Mouse (Mus musculus) liver, embryonic 12.5 days (tissue): ENCODE measurements around the gene Gpnmb. TPM values are rescaled to one million over a fixed set of nuclear protein-coding genes. Genes with fewer than 3 reads are reported as not detected.

ENCODE experiments used
- ATAC-seq: fragments of 200-750 bp; cut with Nextera tagmentation; 2 replicates; pipeline ENCODE4 v1.8.0; 2017; ENCODE audit warnings: moderate number of reproducible peaks, mild to moderate bottlenecking, moderate library complexity
- H3K27ac ChIP-seq: fragments of 300-500 bp; sonication (generic); 2 replicates; pipeline ENCODE4 v1.5.1; 2016; ENCODE audit warnings: mild to moderate bottlenecking
- H3K27me3 ChIP-seq: fragments of 300-500 bp; sonication (generic); replicated peaks from 2 replicates; pipeline ENCODE4 v1.6.1; 2016; ENCODE audit warnings: mild to moderate bottlenecking, moderate library complexity
- H3K36me3 ChIP-seq: fragments of 300-500 bp; sonication (generic); 2 replicates; pipeline ENCODE4 v1.6.1; 2016; ENCODE audit warnings: mild to moderate bottlenecking, moderate library complexity
- H3K4me1 ChIP-seq: fragments of 300-500 bp; sonication (generic); 2 replicates; pipeline ENCODE4 v1.6.1; 2016
- H3K4me2 ChIP-seq: fragments of 300-500 bp; sonication (generic); 2 replicates; pipeline ENCODE4 v1.6.1; 2016; ENCODE audit warnings: mild to moderate bottlenecking, moderate library complexity
- H3K4me3 ChIP-seq: fragments of 300-500 bp; sonication (generic); 2 replicates; pipeline ENCODE4 v1.5.1; 2016; ENCODE audit warnings: mild to moderate bottlenecking, moderate library complexity
- H3K9ac ChIP-seq: fragments of 300-500 bp; sonication (generic); 2 replicates; pipeline ENCODE4 v1.6.1; 2016; ENCODE audit warnings: mild to moderate bottlenecking, moderate library complexity
- H3K9me3 ChIP-seq: fragments of 300-500 bp; sonication (generic); replicated peaks from 2 replicates; pipeline ENCODE4 v1.6.1; 2016; ENCODE audit warnings: mild to moderate bottlenecking, moderate library complexity
- WGBS: fragments of 180-500 bp; shearing (Covaris S2); methylation state at CpG from one replicate; pipeline ENCODE4 v1.1.7; 2016; ENCODE audit not compliant: insufficient replicate concordance; 5-methylcytosine and 5-hydroxymethylcytosine counted together
- polyA plus RNA-seq: library from polyadenylated mRNA; unstranded; fragments of >200 nt; fragmentation: Nextera tagmentation; extraction: Ambion mirVana; gene quantifications from 2 replicates; pipeline ENCODE4 v1.2.1, GENCODE M21; 2016

Gene Gpnmb
- polyA plus RNA-seq, 1 experiment from 2014 or later: 0.36 TPM

GRCm38 (mm10) chr6:49013458-49013857 is 22.9 kb upstream of the Gpnmb start:
- no peak overlapping the region for H3K4me3 ChIP-seq
- H3K4me2 ChIP-seq: no peak overlapping the region
- 40% methylated on average over 3 of the region's 3 CpGs for WGBS
- H3K27me3 ChIP-seq: no peaks in the 10 kb centered on the region
- H3K27ac ChIP-seq: no peak overlapping the region
- peaks cover 5% of the 10 kb centered on the region; the same call in 1 of the 2 replicates for H3K4me1 ChIP-seq
- no peak for ATAC-seq
- no peak overlapping the region for H3K9ac ChIP-seq
- no peaks in the 10 kb centered on the region for H3K36me3 ChIP-seq
- H3K9me3 ChIP-seq: no peaks in the 10 kb centered on the region

- 22% methylated on average over 12 of the region's 12 CpGs for WGBS
- no peak overlapping the region for H3K27ac ChIP-seq
- no peak overlapping the region for H3K9ac ChIP-seq
- no peak overlapping the region for H3K4me2 ChIP-seq
- no peaks in the 10 kb centered on the region for H3K27me3 ChIP-seq
- no peaks in the 10 kb centered on the region for H3K36me3 ChIP-seq
- H3K9me3 ChIP-seq: no peaks in the 10 kb centered on the region
- no peaks in the 10 kb centered on the region for H3K4me1 ChIP-seq
- no peak for ATAC-seq
- H3K4me3 ChIP-seq: no peak overlapping the region
These were observed 19.2 kb upstream of the Gpnmb start for GRCm38 (mm10) chr6:49017150-49017549.

- no peaks in the 10 kb centered on the region for H3K36me3 ChIP-seq
- H3K4me2 ChIP-seq: no peak overlapping the region
- no peak overlapping the region for H3K9ac ChIP-seq
- H3K27me3 ChIP-seq: 0 out of 2 replicates have a peak, but pooled peaks cover 6% of the 10 kb centered on the region
- no peak overlapping the region for H3K4me3 ChIP-seq
- H3K27ac ChIP-seq: no peak overlapping the region
- no peaks in the 10 kb centered on the region for H3K9me3 ChIP-seq
- H3K4me1 ChIP-seq: no peaks in the 10 kb centered on the region
- ATAC-seq: no peak
- 76% methylated on average over 1 of the region's 1 CpGs for WGBS
These were observed 17.0 kb upstream of the Gpnmb start for GRCm38 (mm10) chr6:49019341-49019740.

- H3K9ac ChIP-seq: no peak overlapping the region
- no peak overlapping the region for H3K27ac ChIP-seq
- H3K9me3 ChIP-seq: no peaks in the 10 kb centered on the region
- H3K4me2 ChIP-seq: no peak overlapping the region
- 67% methylated on average over 14 of the region's 14 CpGs for WGBS
- H3K27me3 ChIP-seq: 0 out of 2 replicates have a peak, but pooled peaks cover 11% of the 10 kb centered on the region
- H3K36me3 ChIP-seq: no peaks in the 10 kb centered on the region
- no peak for ATAC-seq
- no peak overlapping the region for H3K4me3 ChIP-seq
- no peaks in the 10 kb centered on the region for H3K4me1 ChIP-seq
These were observed 15.0 kb upstream of the Gpnmb start for GRCm38 (mm10) chr6:49021141-49022012.

- no peak for ATAC-seq
- Histone ChIP-seq H3K4me1 (no peaks in the 10 kb centered on the region), H3K36me3 (no peaks in the 10 kb centered on the region), H3K27me3 (0 out of 2 replicates have a peak, but pooled peaks cover 11% of the 10 kb centered on the region), H3K4me2 (no peak overlapping the region), H3K4me3 (no peak overlapping the region), H3K9ac (no peak overlapping the region), H3K27ac (no peak overlapping the region), H3K9me3 (no peaks in the 10 kb centered on the region)
- 67% methylated on average over 2 of the region's 2 CpGs for WGBS
These were observed 14.0 kb upstream of the Gpnmb start for GRCm38 (mm10) chr6:49022384-49022783.

GRCm38 (mm10) chr6:49023315-49023714 is 13.0 kb upstream of the Gpnmb start:
- WGBS: 63% methylated on average over 10 of the region's 10 CpGs

GRCm38 (mm10) chr6:49025290-49025689 is 11.1 kb upstream of the Gpnmb start:
- H3K9me3 ChIP-seq: no peaks in the 10 kb centered on the region

More at GRCm38 (mm10) chr6:49023315-49023714, 13.0 kb upstream of the Gpnmb start:
- ATAC-seq: no peak
- H3K27ac ChIP-seq: no peak overlapping the region
- no peaks in the 10 kb centered on the region for H3K4me1 ChIP-seq
- no peaks in the 10 kb centered on the region for H3K36me3 ChIP-seq
- H3K27me3 ChIP-seq: 0 out of 2 replicates have a peak, but pooled peaks cover 11% of the 10 kb centered on the region
- H3K9me3 ChIP-seq: no peaks in the 10 kb centered on the region
- H3K9ac ChIP-seq: no peak overlapping the region
- no peak overlapping the region for H3K4me3 ChIP-seq
- H3K4me2 ChIP-seq: no peak overlapping the region

GRCm38 (mm10) chr6:49026496-49026895 is 9.8 kb upstream of the Gpnmb start:
- no peak overlapping the region for H3K27ac ChIP-seq
- ATAC-seq: no peak
- no peak overlapping the region for H3K9ac ChIP-seq
- 0 out of 2 replicates have a peak, but pooled peaks cover 11% of the 10 kb centered on the region for H3K27me3 ChIP-seq
- H3K4me3 ChIP-seq: no peak overlapping the region
- no peaks in the 10 kb centered on the region for H3K9me3 ChIP-seq
- no peaks in the 10 kb centered on the region for H3K4me1 ChIP-seq
- 34% methylated on average over 5 of the region's 5 CpGs for WGBS
- no peaks in the 10 kb centered on the region for H3K36me3 ChIP-seq
- H3K4me2 ChIP-seq: no peak overlapping the region

More at GRCm38 (mm10) chr6:49025290-49025689, 11.1 kb upstream of the Gpnmb start:
- 0 out of 2 replicates have a peak, but pooled peaks cover 11% of the 10 kb centered on the region for H3K27me3 ChIP-seq
- H3K4me3 ChIP-seq: no peak overlapping the region
- WGBS: 66% methylated on average over 7 of the region's 7 CpGs
- H3K27ac ChIP-seq: no peak overlapping the region
- H3K4me1 ChIP-seq: no peaks in the 10 kb centered on the region
- no peak for ATAC-seq
- H3K36me3 ChIP-seq: no peaks in the 10 kb centered on the region
- H3K9ac ChIP-seq: no peak overlapping the region
- no peak overlapping the region for H3K4me2 ChIP-seq

- H3K27ac ChIP-seq: no peak overlapping the region
- no peaks in the 10 kb centered on the region for H3K36me3 ChIP-seq
- WGBS: 58% methylated on average over 6 of the region's 6 CpGs
These were observed 8.3 kb upstream of the Gpnmb start for GRCm38 (mm10) chr6:49028019-49028418.

GRCm38 (mm10) chr6:49028708-49029107 is 7.6 kb upstream of the Gpnmb start:
- H3K9ac ChIP-seq: no peak overlapping the region
- H3K9me3 ChIP-seq: no peaks in the 10 kb centered on the region
- 0 out of 2 replicates have a peak, but pooled peaks cover 7% of the 10 kb centered on the region for H3K27me3 ChIP-seq
- ATAC-seq: no peak
- WGBS: 66% methylated on average over 3 of the region's 3 CpGs
- H3K36me3 ChIP-seq: no peaks in the 10 kb centered on the region
- H3K4me3 ChIP-seq: no peak overlapping the region
- H3K4me1 ChIP-seq: no peaks in the 10 kb centered on the region
- H3K4me2 ChIP-seq: no peak overlapping the region
- H3K27ac ChIP-seq: no peak overlapping the region

More at GRCm38 (mm10) chr6:49028019-49028418, 8.3 kb upstream of the Gpnmb start:
- no peak overlapping the region for H3K4me2 ChIP-seq
- H3K4me1 ChIP-seq: no peaks in the 10 kb centered on the region
- no peak overlapping the region for H3K4me3 ChIP-seq
- no peaks in the 10 kb centered on the region for H3K9me3 ChIP-seq
- no peak overlapping the region for H3K9ac ChIP-seq
- ATAC-seq: no peak
- 0 out of 2 replicates have a peak, but pooled peaks cover 11% of the 10 kb centered on the region for H3K27me3 ChIP-seq

GRCm38 (mm10) chr6:49031230-49031629 is 5.1 kb upstream of the Gpnmb start:
- H3K27ac ChIP-seq: no peak overlapping the region
- H3K27me3 ChIP-seq: peaks cover 15% of the 10 kb centered on the region
- no peak overlapping the region for H3K4me3 ChIP-seq
- no peaks in the 10 kb centered on the region for H3K36me3 ChIP-seq
- no peak overlapping the region for H3K9ac ChIP-seq
- WGBS: 64% methylated on average over 4 of the region's 4 CpGs
- H3K4me2 ChIP-seq: no peak overlapping the region
- H3K4me1 ChIP-seq: no peaks in the 10 kb centered on the region
- H3K9me3 ChIP-seq: no peaks in the 10 kb centered on the region
- no peak for ATAC-seq

GRCm38 (mm10) chr6:49032783-49033182 is 3.6 kb upstream of the Gpnmb start:
- Histone ChIP-seq H3K9me3 (no peaks in the 10 kb centered on the region), H3K4me3 (no peak overlapping the region), H3K4me2 (no peak overlapping the region), H3K36me3 (no peaks in the 10 kb centered on the region), H3K4me1 (no peaks in the 10 kb centered on the region), H3K9ac (no peak overlapping the region), H3K27ac (no peak overlapping the region), H3K27me3 (peaks cover 30% of the 10 kb centered on the region)
- WGBS: 67% methylated on average over 4 of the region's 4 CpGs
- no peak for ATAC-seq
